Mouse (Mus musculus) kidney, embryonic 14.5 days (tissue): ENCODE results near the gene Leng8. TPM values are rescaled to one million over a fixed set of nuclear protein-coding genes. Genes with fewer than 3 reads are reported as not detected.

Experiments
- ATAC-seq: fragments of 200-750 bp; cut with Nextera tagmentation; 2 replicates; pipeline ENCODE4 v1.8.0; 2017; ENCODE audit warnings: moderate number of reproducible peaks, mild to moderate bottlenecking, moderate TSS enrichment, moderate library complexity; ENCODE audit not compliant: low FRiP score, low TSS enrichment
- H3K27ac ChIP-seq: fragments of 300-500 bp; sonication (generic); 2 replicates; pipeline ENCODE4 v1.5.1; 2014; ENCODE audit warnings: low read depth, mild to moderate bottlenecking, low read length, moderate library complexity, mixed read lengths
- H3K27me3 ChIP-seq: fragments of 300-500 bp; sonication (generic); 2 replicates; pipeline ENCODE4 v1.6.1; 2014; ENCODE audit warnings: mild to moderate bottlenecking, low read length; ENCODE audit not compliant: control insufficient read depth, insufficient read depth
- H3K36me3 ChIP-seq: fragments of 300-500 bp; sonication (generic); 2 replicates; pipeline ENCODE4 v1.6.1; 2014; ENCODE audit warnings: low read length, mixed read lengths; ENCODE audit not compliant: control insufficient read depth, insufficient read depth
- H3K4me1 ChIP-seq: fragments of 300-500 bp; sonication (generic); 2 replicates; pipeline ENCODE4 v1.6.1; 2014; ENCODE audit warnings: low read length, mixed read lengths; ENCODE audit not compliant: control insufficient read depth, insufficient read depth
- H3K4me2 ChIP-seq: fragments of 300-500 bp; sonication (generic); replicated peaks from 2 replicates; pipeline ENCODE4 v1.6.1; 2014; ENCODE audit warnings: low read depth, mild to moderate bottlenecking, low read length
- H3K4me3 ChIP-seq: fragments of 300-500 bp; sonication (generic); 2 replicates; pipeline ENCODE4 v1.5.1; 2014; ENCODE audit warnings: mild to moderate bottlenecking, low read length
- H3K9ac ChIP-seq: fragments of 300-500 bp; sonication (generic); 2 replicates; pipeline ENCODE4 v1.6.1; 2014; ENCODE audit warnings: low read depth, mild to moderate bottlenecking, low read length, moderate library complexity
- H3K9me3 ChIP-seq: fragments of 300-500 bp; sonication (generic); 2 replicates; pipeline ENCODE4 v1.6.1; 2016; ENCODE audit warnings: low read length; ENCODE audit not compliant: control insufficient read depth
- WGBS: fragments of 180-500 bp; shearing (Covaris S2); extraction: QIAGEN DNeasy Blood & Tissue Kit; methylation state at CpG from one replicate; pipeline ENCODE4 v1.1.7; 2014; 5-methylcytosine and 5-hydroxymethylcytosine counted together
- polyA plus RNA-seq: library from polyadenylated mRNA; unstranded; fragments of >200 nt; fragmentation: Nextera tagmentation; extraction: Ambion mirVana; gene quantifications from 2 replicates; pipeline ENCODE4 v1.2.1, GENCODE M21; 2014

Leng8 gene
- polyA plus RNA-seq, 1 experiment from 2014 or later: 48.7 TPM

GRCm38 (mm10) chr7:4144046-4144445 is 7.2 kb downstream of the Leng8 start:
- WGBS: 97% methylated on average over 13 of the region's 13 CpGs

GRCm38 (mm10) chr7:4144766-4145551 is 8.1 kb downstream of the Leng8 start:
- Histone ChIP-seq H3K27ac (no peak overlapping the region), H3K27me3 (no peaks in the 10 kb centered on the region), H3K9me3 (no peaks in the 10 kb centered on the region), H3K4me2 (no peak overlapping the region), H3K9ac (no peak overlapping the region), H3K4me1 (peaks cover 13% of the 10 kb centered on the region), H3K4me3 (no peak overlapping the region), H3K36me3 (peaks cover 80% of the 10 kb centered on the region)
- ATAC-seq: no peak
- WGBS: 95% methylated on average over 20 of the region's 20 CpGs

More at GRCm38 (mm10) chr7:4144046-4144445, 7.2 kb downstream of the Leng8 start:
- peaks cover 89% of the 10 kb centered on the region for H3K36me3 ChIP-seq
- no peak overlapping the region for H3K9ac ChIP-seq
- H3K4me1 ChIP-seq: peaks cover 13% of the 10 kb centered on the region
- no peaks in the 10 kb centered on the region for H3K9me3 ChIP-seq
- H3K27me3 ChIP-seq: no peaks in the 10 kb centered on the region
- no peak for ATAC-seq
- no peak overlapping the region for H3K27ac ChIP-seq
- no peak overlapping the region for H3K4me2 ChIP-seq
- H3K4me3 ChIP-seq: no peak overlapping the region

- ATAC-seq: no peak
- WGBS: 74% methylated on average over 6 of the region's 6 CpGs
These were observed 8.8 kb downstream of the Leng8 start for GRCm38 (mm10) chr7:4145552-4146190.

GRCm38 (mm10) chr7:4146241-4147180 is 9.7 kb downstream of the Leng8 start:
- Histone ChIP-seq H3K4me3 (no peak overlapping the region), H3K36me3 (peaks cover 65% of the 10 kb centered on the region), H3K27ac (no peak overlapping the region), H3K9ac (no peak overlapping the region), H3K4me2 (no peak overlapping the region), H3K9me3 (no peaks in the 10 kb centered on the region), H3K27me3 (peaks cover 7% of the 10 kb centered on the region), H3K4me1 (peaks cover 13% of the 10 kb centered on the region)
- WGBS: 95% methylated on average over 22 of the region's 23 CpGs
- no peak for ATAC-seq

More at GRCm38 (mm10) chr7:4145552-4146190, 8.8 kb downstream of the Leng8 start:
- Histone ChIP-seq H3K27ac (no peak overlapping the region), H3K36me3 (peaks cover 73% of the 10 kb centered on the region), H3K9ac (no peak overlapping the region), H3K4me2 (no peak overlapping the region), H3K9me3 (no peaks in the 10 kb centered on the region), H3K4me3 (no peak overlapping the region), H3K27me3 (no peaks in the 10 kb centered on the region; the same call in 1 of the 2 replicates), H3K4me1 (peaks cover 13% of the 10 kb centered on the region)

GRCm38 (mm10) chr7:4147371-4147770 is 10.5 kb downstream of the Leng8 start:
- H3K36me3 ChIP-seq: peaks cover 56% of the 10 kb centered on the region
- H3K9me3 ChIP-seq: no peaks in the 10 kb centered on the region
- H3K9ac ChIP-seq: no peak overlapping the region
- peaks cover 13% of the 10 kb centered on the region for H3K4me1 ChIP-seq
- WGBS: 87% methylated on average over 20 of the region's 20 CpGs
- peaks cover 13% of the 10 kb centered on the region for H3K27me3 ChIP-seq
- H3K4me3 ChIP-seq: no peak overlapping the region
- H3K27ac ChIP-seq: no peak overlapping the region
- no peak for ATAC-seq
- H3K4me2 ChIP-seq: no peak overlapping the region

- no peak for ATAC-seq
- WGBS: 67% methylated on average over 4 of the region's 4 CpGs
- Histone ChIP-seq H3K4me3 (no peak overlapping the region), H3K9me3 (no peaks in the 10 kb centered on the region), H3K27ac (no peak overlapping the region), H3K27me3 (peaks cover 13% of the 10 kb centered on the region), H3K36me3 (peaks cover 51% of the 10 kb centered on the region), H3K4me1 (peaks cover 13% of the 10 kb centered on the region), H3K4me2 (no peak overlapping the region), H3K9ac (0 out of 2 replicates have a peak overlapping the region, but pooled peaks have one; percentile 63)
These were observed 11.0 kb downstream of the Leng8 start for GRCm38 (mm10) chr7:4147836-4148235.

GRCm38 (mm10) chr7:4148341-4149208 is 11.7 kb downstream of the Leng8 start:
- 29% methylated on average over 18 of the region's 18 CpGs for WGBS
- Histone ChIP-seq H3K4me1 (peaks cover 13% of the 10 kb centered on the region), H3K4me2 (peak overlapping the region; percentile 91), H3K27me3 (peaks cover 13% of the 10 kb centered on the region), H3K27ac (peak overlapping the region; percentile 75), H3K4me3 (peak overlapping the region; percentile 70), H3K9ac (peak overlapping the region; percentile 63), H3K9me3 (no peaks in the 10 kb centered on the region), H3K36me3 (peaks cover 44% of the 10 kb centered on the region)
- peak; percentile 4 for ATAC-seq
